Mouse (Mus musculus): ENCODE data around the gene Brd4. TPM values are rescaled to one million over a fixed set of nuclear protein-coding genes. Genes with fewer than 3 reads are reported as not detected.

Brd4 gene
- polyA plus RNA-seq, 1 experiment = 107 TPM

- 97% methylated on average over 8 of the region's 8 CpGs for WGBS
- no peaks in the 10 kb centered on the region for H3K27me3 ChIP-seq (ENCODE audit: control insufficient read depth, insufficient read depth, low read length)
- no peak overlapping the region for H3K4me3 ChIP-seq (ENCODE audit: control insufficient read depth, insufficient read depth, low read length)
- H3K4me1 ChIP-seq (replicated peaks; ENCODE audit: control insufficient read depth, insufficient read depth, low read length) = no peaks in the 10 kb centered on the region
- H3K27ac ChIP-seq (ENCODE audit: control insufficient read depth, insufficient read depth, low read length) = no peak overlapping the region
- H3K36me3 ChIP-seq (ENCODE audit: control insufficient read depth, insufficient read depth, low read length) = peaks cover 95% of the 10 kb centered on the region
- no peak for DNase-seq
- TF ChIP-seq POLR2A (IDR thresholded peaks at IDR 0.05; ENCODE audit: control insufficient read depth, extremely low read depth, insufficient read depth, low read length, poor library complexity) (no peak), CTCF (IDR thresholded peaks at IDR 0.05; ENCODE audit: borderline replicate concordance, control insufficient read depth, extremely low read depth, insufficient read depth, low read length, poor library complexity) (no peak)
Measured at GRCm38 (mm10) chr17:32312801-32313200, 28.3 kb upstream of the Brd4 start.

GRCm38 (mm10) chr17:32307963-32308362 lies 23.4 kb upstream of the Brd4 start:
- H3K36me3 ChIP-seq (ENCODE audit: control insufficient read depth, insufficient read depth, low read length) = peaks cover 96% of the 10 kb centered on the region
- no peaks in the 10 kb centered on the region for H3K4me1 ChIP-seq (replicated peaks; ENCODE audit: control insufficient read depth, insufficient read depth, low read length)
- H3K27ac ChIP-seq (ENCODE audit: control insufficient read depth, insufficient read depth, low read length) = no peak overlapping the region
- no peak overlapping the region for H3K4me3 ChIP-seq (ENCODE audit: control insufficient read depth, insufficient read depth, low read length)
- TF ChIP-seq CTCF (IDR thresholded peaks at IDR 0.05; ENCODE audit: borderline replicate concordance, control insufficient read depth, extremely low read depth, insufficient read depth, low read length, poor library complexity) (no peak), POLR2A (IDR thresholded peaks at IDR 0.05; ENCODE audit: control insufficient read depth, extremely low read depth, insufficient read depth, low read length, poor library complexity) (no peak)
- 98% methylated on average over 4 of the region's 4 CpGs for WGBS
- H3K27me3 ChIP-seq (ENCODE audit: control insufficient read depth, insufficient read depth, low read length) = no peaks in the 10 kb centered on the region
- DNase-seq = no peak

- 90% methylated on average over 1 of the region's 1 CpGs for WGBS
- DNase-seq = no peak
- Histone ChIP-seq H3K4me3 (ENCODE audit: control insufficient read depth, insufficient read depth, low read length) (no peak overlapping the region), H3K36me3 (ENCODE audit: control insufficient read depth, insufficient read depth, low read length) (no peaks in the 10 kb centered on the region; the same call in 1 of the 2 replicates), H3K27ac (ENCODE audit: control insufficient read depth, insufficient read depth, low read length) (no peak overlapping the region), H3K4me1 (replicated peaks; ENCODE audit: control insufficient read depth, insufficient read depth, low read length) (no peaks in the 10 kb centered on the region), H3K27me3 (ENCODE audit: control insufficient read depth, insufficient read depth, low read length) (no peaks in the 10 kb centered on the region)
- TF ChIP-seq POLR2A (IDR thresholded peaks at IDR 0.05; ENCODE audit: control insufficient read depth, extremely low read depth, insufficient read depth, low read length, poor library complexity) (no peak), CTCF (IDR thresholded peaks at IDR 0.05; ENCODE audit: borderline replicate concordance, control insufficient read depth, extremely low read depth, insufficient read depth, low read length, poor library complexity) (no peak)
Measured at GRCm38 (mm10) chr17:32298125-32298524, 13.6 kb upstream of the Brd4 start.

GRCm38 (mm10) chr17:32295901-32296300 lies 11.4 kb upstream of the Brd4 start:
- TF ChIP-seq POLR2A (IDR thresholded peaks at IDR 0.05; ENCODE audit: control insufficient read depth, extremely low read depth, insufficient read depth, low read length, poor library complexity) (no peak), CTCF (IDR thresholded peaks at IDR 0.05; ENCODE audit: borderline replicate concordance, control insufficient read depth, extremely low read depth, insufficient read depth, low read length, poor library complexity) (no peak)
- Histone ChIP-seq H3K4me1 (replicated peaks; ENCODE audit: control insufficient read depth, insufficient read depth, low read length) (no peaks in the 10 kb centered on the region), H3K36me3 (ENCODE audit: control insufficient read depth, insufficient read depth, low read length) (no peaks in the 10 kb centered on the region), H3K27me3 (ENCODE audit: control insufficient read depth, insufficient read depth, low read length) (no peaks in the 10 kb centered on the region), H3K27ac (ENCODE audit: control insufficient read depth, insufficient read depth, low read length) (no peak overlapping the region), H3K4me3 (ENCODE audit: control insufficient read depth, insufficient read depth, low read length) (no peak overlapping the region)
- DNase-seq = no peak
- 97% methylated on average over 2 of the region's 2 CpGs for WGBS

GRCm38 (mm10) chr17:32295160-32295559 lies 10.6 kb upstream of the Brd4 start:
- Histone ChIP-seq H3K27ac (ENCODE audit: control insufficient read depth, insufficient read depth, low read length) (no peak overlapping the region), H3K27me3 (ENCODE audit: control insufficient read depth, insufficient read depth, low read length) (no peaks in the 10 kb centered on the region), H3K4me3 (ENCODE audit: control insufficient read depth, insufficient read depth, low read length) (no peak overlapping the region), H3K4me1 (replicated peaks; ENCODE audit: control insufficient read depth, insufficient read depth, low read length) (no peaks in the 10 kb centered on the region), H3K36me3 (ENCODE audit: control insufficient read depth, insufficient read depth, low read length) (no peaks in the 10 kb centered on the region)
- TF ChIP-seq CTCF (IDR thresholded peaks at IDR 0.05; ENCODE audit: borderline replicate concordance, control insufficient read depth, extremely low read depth, insufficient read depth, low read length, poor library complexity) (no peak), POLR2A (IDR thresholded peaks at IDR 0.05; ENCODE audit: control insufficient read depth, extremely low read depth, insufficient read depth, low read length, poor library complexity) (no peak)
- DNase-seq = no peak
- 91% methylated on average over 4 of the region's 4 CpGs for WGBS

- Histone ChIP-seq H3K4me1 (replicated peaks; ENCODE audit: control insufficient read depth, insufficient read depth, low read length) (peaks cover 14% of the 10 kb centered on the region), H3K4me3 (ENCODE audit: control insufficient read depth, insufficient read depth, low read length) (peak overlapping the region; percentile 90), H3K27me3 (ENCODE audit: control insufficient read depth, insufficient read depth, low read length) (no peaks in the 10 kb centered on the region), H3K36me3 (ENCODE audit: control insufficient read depth, insufficient read depth, low read length) (no peaks in the 10 kb centered on the region), H3K27ac (ENCODE audit: control insufficient read depth, insufficient read depth, low read length) (peak overlapping the region; percentile 76)
- DNase-seq = no peak
- WGBS = 62% methylated on average over 6 of the region's 6 CpGs
- TF ChIP-seq CTCF (IDR thresholded peaks at IDR 0.05; ENCODE audit: borderline replicate concordance, control insufficient read depth, extremely low read depth, insufficient read depth, low read length, poor library complexity) = no peak
- no peak for TF ChIP-seq POLR2A (IDR thresholded peaks at IDR 0.05; ENCODE audit: control insufficient read depth, extremely low read depth, insufficient read depth, low read length, poor library complexity)
Measured at GRCm38 (mm10) chr17:32285138-32285670, 682 bp upstream of the Brd4 start.

GRCm38 (mm10) chr17:32283771-32284221 lies 726 bp downstream of the Brd4 start:
- Histone ChIP-seq H3K36me3 (ENCODE audit: control insufficient read depth, insufficient read depth, low read length) (no peaks in the 10 kb centered on the region), H3K4me3 (ENCODE audit: control insufficient read depth, insufficient read depth, low read length) (peak overlapping the region; percentile 90), H3K4me1 (replicated peaks; ENCODE audit: control insufficient read depth, insufficient read depth, low read length) (peaks cover 14% of the 10 kb centered on the region), H3K27me3 (ENCODE audit: control insufficient read depth, insufficient read depth, low read length) (no peaks in the 10 kb centered on the region), H3K27ac (ENCODE audit: control insufficient read depth, insufficient read depth, low read length) (peak overlapping the region; percentile 78)
- 2% methylated on average over 40 of the region's 41 CpGs for WGBS
- DNase-seq = peak; percentile 60
- TF ChIP-seq POLR2A (IDR thresholded peaks at IDR 0.05; ENCODE audit: control insufficient read depth, extremely low read depth, insufficient read depth, low read length, poor library complexity) = peak; percentile 53; the same call in 1 of the 2 replicates
- peak; percentile 12; the same call in 1 of the 2 replicates for TF ChIP-seq CTCF (IDR thresholded peaks at IDR 0.05; ENCODE audit: borderline replicate concordance, control insufficient read depth, extremely low read depth, insufficient read depth, low read length, poor library complexity)
